8 mouse cellular contexts compared by ENCODE assay signal in the genomic region with DNA sequence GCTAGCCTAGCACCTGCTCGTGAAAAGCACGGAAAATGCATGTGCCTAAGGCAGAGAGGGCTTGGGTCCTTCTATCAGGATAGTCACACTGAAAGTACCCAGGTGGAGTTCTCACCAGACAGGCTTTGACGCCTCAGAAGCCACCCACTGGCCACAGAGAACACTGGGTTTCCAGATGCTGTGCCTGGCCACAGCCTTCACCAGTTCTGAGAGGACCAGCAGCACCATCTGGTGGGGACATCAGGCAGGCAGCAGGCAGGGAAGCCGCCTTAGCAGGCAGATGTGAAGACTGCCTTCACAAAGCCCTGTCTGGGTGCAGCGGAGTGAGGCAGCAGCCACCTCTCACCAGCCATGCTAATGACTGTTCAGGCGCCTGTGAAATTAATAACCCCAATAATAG. TPM values are rescaled to one million over a fixed set of nuclear protein-coding genes. Genes with fewer than 3 reads are reported as not detected.
DNase-seq lines count a peak whose midpoint lies in the region; ATAC-seq and TF ChIP-seq lines count a peak whose summit lies in the region.

No protein-coding gene starts in this region.

- no peak overlapping the region for H3K9ac ChIP-seq in hindbrain, embryonic 13.5 days

- H3K36me3 ChIP-seq in G1E (replicated peaks), result no peaks in the 10 kb centered on the region
- no peaks in the 10 kb centered on the region for H3K36me3 ChIP-seq in hindbrain, embryonic 13.5 days

- H3K4me2 ChIP-seq in hindbrain, embryonic 13.5 days, result no peak overlapping the region

- 0 out of 2 replicates have a peak, but pooled peaks have one; percentile 28 for ATAC-seq in G1E (ENCODE audit: extremely low read depth, insufficient number of reproducible peaks, low FRiP score, poor library complexity, severe bottlenecking)
- ATAC-seq in hindbrain, embryonic 13.5 days (ENCODE audit: low FRiP score), result peak; percentile 91

- H3K27ac ChIP-seq in hindbrain, embryonic 13.5 days, result 0 out of 2 replicates have a peak overlapping the region, but pooled peaks have one; percentile 44

- H3K9me3 ChIP-seq in G1E (replicated peaks), result peaks cover 11% of the 10 kb centered on the region
- H3K9me3 ChIP-seq in hindbrain, embryonic 13.5 days, result no peaks in the 10 kb centered on the region

- TF ChIP-seq CTCF in G1E (IDR thresholded peaks at IDR 0.05; ENCODE audit: low read depth, low read length), result no peak

- 31% methylated on average over 6 of the region's 6 CpGs for WGBS in hindbrain, embryonic 13.5 days

- no peak for DNase-seq in G1E (ENCODE audit: low spot score)
- peak; percentile 64 for DNase-seq in cerebellum, adult 8-10 months
- peak; percentile 60 to 84 for DNase-seq in frontal cortex, postnatal 10 days (ENCODE audit: low spot score in 2 of 2)
- peak; percentile 79 to 88 for DNase-seq in layer of hippocampus, postnatal 25 days (ENCODE audit: extremely low spot score in 1 of 2, low spot score in 1 of 2)
- DNase-seq in lung, postnatal 14 days, result peak; percentile 80
- peak; percentile 89 for DNase-seq in retina, postnatal 1 day
- DNase-seq in thymus, postnatal 36 days, result peak; percentile 66 to 67

- H3K27me3 ChIP-seq in G1E (ENCODE audit: insufficient read depth, low read length), result peaks cover 2% of the 10 kb centered on the region; the same call in 1 of the 2 replicates
- no peaks in the 10 kb centered on the region for H3K27me3 ChIP-seq in hindbrain, embryonic 13.5 days

- H3K4me3 ChIP-seq in G1E (ENCODE audit: low read depth, low read length), result no peak overlapping the region
- H3K4me3 ChIP-seq in hindbrain, embryonic 13.5 days, result no peak overlapping the region

- H3K4me1 ChIP-seq in G1E (ENCODE audit: insufficient read depth, low read depth, low read length), result no peaks in the 10 kb centered on the region
- H3K4me1 ChIP-seq in hindbrain, embryonic 13.5 days (replicated peaks), result no peaks in the 10 kb centered on the region

RNA-seq across cellular contexts. Expression of a gene that starts 40.7 kb away (rescaled TPM):
- total RNA-seq in G1E (2014; fragmentation: Nextera tagmentation) (not detected in 2 replicates), G1E (2017) (0.11 TPM in 1 of 2 replicates, not detected in the other)
- 0.05 and 0.07 TPM in 2 replicates for polyA plus RNA-seq in G1E (2012)
- polyA plus RNA-seq in hindbrain, embryonic 13.5 days (2015; fragmentation: Nextera tagmentation; extraction: Ambion mirVana), result 35.1 and 35.2 TPM in 2 replicates
- 1 to 10 TPM; 9.1 to 9.8 TPM for total RNA-seq in layer of hippocampus, postnatal 25 days (2021)

Comparison
In these comparisons a context has a peak if more than half of its experiments do, and no peak if none do; other contexts are left out.
1. RNA of a gene that starts 40.7 kb away (total RNA-seq): 9.1 to 9.8 TPM in layer of hippocampus, postnatal 25 days; 0.11 TPM in G1E; every median in the first group is over 4 times any median in the second.